Mouse (Mus musculus) brown adipose tissue, adult 24 weeks (tissue): ENCODE measurements around the gene Clip2. TPM values are rescaled to one million over a fixed set of nuclear protein-coding genes. Genes with fewer than 3 reads are reported as not detected.

Experiments
- H3K27ac ChIP-seq: fragments of 200-500 bp; replicated peaks from 2 replicates; pipeline ENCODE4 v1.5.1; 2012; ENCODE audit warnings: low read depth, mild to moderate bottlenecking, low read length
- H3K4me1 ChIP-seq: fragments of 200-500 bp; 2 replicates; pipeline ENCODE4 v1.6.1; 2012; ENCODE audit warnings: low read length, mixed read lengths; ENCODE audit not compliant: control insufficient read depth, insufficient read depth, insufficient read length
- H3K4me3 ChIP-seq: fragments of 200-500 bp; 2 replicates; pipeline ENCODE4 v1.5.1; 2012; ENCODE audit warnings: low read depth, mild to moderate bottlenecking, low read length, moderate library complexity; ENCODE audit not compliant: insufficient read depth
- polyA plus RNA-seq: library from polyadenylated mRNA; stranded (reverse); fragments of >200 nt; gene quantifications from 2 replicates; pipeline ENCODE4 v1.2.4, GENCODE M21; 2012; ENCODE audit not compliant: missing spikeins, insufficient read depth, insufficient read length

Clip2 gene
- polyA plus RNA-seq, 1 experiment: 6.9 TPM

GRCm38 (mm10) chr5:134522524-134522923 is 29.7 kb downstream of the Clip2 start:
- Histone ChIP-seq H3K4me1 (no peaks in the 10 kb centered on the region; the same call in 1 of the 2 replicates), H3K27ac (no peak overlapping the region), H3K4me3 (no peak overlapping the region)

DNA sequence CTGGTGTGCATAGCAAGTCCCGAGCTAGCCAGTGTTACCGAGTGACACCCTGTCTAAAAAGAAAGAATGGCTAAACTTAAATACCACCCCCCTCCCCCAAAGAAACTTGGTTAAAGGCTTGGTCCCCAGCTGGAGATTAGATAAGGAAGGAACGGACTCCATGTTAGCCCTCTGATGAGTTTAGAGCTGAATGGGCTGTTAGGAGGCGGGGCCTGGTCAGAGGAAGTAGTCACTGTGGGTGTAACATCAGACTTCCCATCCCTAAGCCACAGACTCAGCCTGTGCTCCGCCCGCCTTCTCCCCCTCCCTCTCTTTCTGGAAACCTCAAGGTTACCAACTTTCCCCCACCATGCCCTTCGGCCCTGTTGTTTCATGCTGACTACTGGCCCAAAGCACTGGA is 30.4 kb downstream of the Clip2 start:
- Histone ChIP-seq H3K4me3 (no peak overlapping the region), H3K4me1 (no peaks in the 10 kb centered on the region; the same call in 1 of the 2 replicates), H3K27ac (no peak overlapping the region)

- Histone ChIP-seq H3K4me1 (no peaks in the 10 kb centered on the region; the same call in 1 of the 2 replicates), H3K4me3 (no peak overlapping the region), H3K27ac (no peak overlapping the region)
Measured at GRCm38 (mm10) chr5:134521131-134521530, 31.1 kb downstream of the Clip2 start.

DNA sequence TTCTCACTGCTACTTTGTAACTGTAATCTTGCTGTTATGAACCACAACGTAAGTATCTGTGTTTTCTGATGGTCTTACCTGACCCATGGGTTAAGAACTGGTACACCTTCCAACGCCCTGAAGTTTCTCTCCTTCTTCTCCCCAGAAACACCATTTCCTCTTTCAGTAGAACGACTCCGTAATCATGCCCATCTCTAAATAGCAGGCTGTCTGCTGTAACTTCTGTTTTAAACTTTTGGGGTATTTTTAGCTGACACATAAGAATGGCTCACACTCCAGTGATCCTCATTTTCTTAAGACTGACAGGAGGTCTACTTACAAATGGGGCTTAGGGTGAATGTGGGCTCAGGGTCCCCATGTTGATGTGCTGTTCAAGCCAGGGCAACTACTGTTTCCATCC is 32.1 kb downstream of the Clip2 start:
- Histone ChIP-seq H3K4me3 (no peak overlapping the region), H3K27ac (no peak overlapping the region), H3K4me1 (no peaks in the 10 kb centered on the region)

DNA sequence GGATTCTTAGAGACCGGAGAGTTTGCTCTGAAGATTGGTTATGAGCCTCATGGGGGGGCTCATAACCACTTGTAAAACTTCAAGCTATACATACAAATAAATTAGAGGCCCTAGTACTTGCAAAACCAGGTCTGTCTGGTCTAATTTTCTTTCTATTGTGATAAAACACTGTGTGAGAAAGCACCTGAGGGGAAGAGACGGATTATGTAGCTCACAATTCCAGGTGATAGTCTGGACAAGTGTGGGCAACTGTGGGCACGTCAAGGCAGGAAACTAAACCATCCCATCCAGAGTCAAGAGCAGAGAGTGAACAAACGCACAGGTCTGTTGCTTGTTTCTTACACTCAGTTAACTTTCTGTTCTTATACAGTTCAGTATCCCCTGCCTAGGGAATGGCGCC is 32.8 kb downstream of the Clip2 start:
- H3K4me1 ChIP-seq: no peaks in the 10 kb centered on the region
- no peak overlapping the region for H3K27ac ChIP-seq
- no peak overlapping the region for H3K4me3 ChIP-seq

GRCm38 (mm10) chr5:134512086-134512485 is 40.1 kb downstream of the Clip2 start:
- Histone ChIP-seq H3K27ac (no peak overlapping the region), H3K4me3 (no peak overlapping the region)

DNA sequence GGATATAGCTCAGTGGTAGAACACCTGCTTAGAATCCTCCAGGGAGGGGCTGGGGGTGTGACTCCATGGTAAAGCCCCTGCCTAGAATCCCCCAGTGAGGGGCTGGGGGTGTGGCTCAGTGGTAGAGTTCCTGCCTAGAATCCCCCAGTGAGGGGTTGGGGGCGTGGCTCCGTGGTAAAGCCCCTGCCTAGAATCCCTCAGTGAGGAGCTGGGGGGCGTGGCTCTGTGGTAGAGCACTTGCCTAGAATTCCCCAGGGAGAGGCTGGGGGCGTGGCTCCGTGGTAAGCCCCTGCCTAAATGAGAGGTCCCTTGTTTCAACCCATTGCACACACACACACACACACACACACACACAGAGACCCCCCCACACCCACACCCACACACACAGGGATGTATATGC is 42.0 kb downstream of the Clip2 start:
- Histone ChIP-seq H3K4me1 (no peaks in the 10 kb centered on the region), H3K4me3 (no peak overlapping the region), H3K27ac (no peak overlapping the region)

More at GRCm38 (mm10) chr5:134512086-134512485, 40.1 kb downstream of the Clip2 start:
- H3K4me1 ChIP-seq: no peaks in the 10 kb centered on the region

- H3K4me3 ChIP-seq: no peak overlapping the region
- no peak overlapping the region for H3K27ac ChIP-seq
- no peaks in the 10 kb centered on the region for H3K4me1 ChIP-seq
Measured at GRCm38 (mm10) chr5:134508965-134509364, 43.3 kb downstream of the Clip2 start.

- no peak overlapping the region for H3K27ac ChIP-seq
- H3K4me3 ChIP-seq: no peak overlapping the region
Measured at GRCm38 (mm10) chr5:134507859-134508399, 44.3 kb downstream of the Clip2 start.

DNA sequence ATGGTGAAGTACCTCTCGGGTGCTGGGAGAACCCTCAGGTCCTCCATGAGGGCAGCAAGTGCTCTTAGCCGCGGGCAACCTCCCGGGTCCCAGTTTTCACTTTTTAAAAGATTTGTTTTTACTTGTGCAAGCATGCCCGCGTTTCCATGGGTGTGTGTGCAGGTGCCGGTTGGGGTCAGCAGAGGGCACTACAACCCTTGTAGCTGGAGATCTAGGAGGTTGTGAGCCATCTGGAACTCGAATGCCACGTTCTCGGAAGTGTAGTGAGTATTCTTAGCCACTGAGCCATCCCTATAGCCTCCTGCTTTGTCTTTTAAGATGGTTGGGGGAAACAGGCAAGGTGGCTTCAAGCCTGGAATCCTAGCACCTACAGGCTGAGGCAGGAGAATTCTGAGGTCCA is 44.9 kb downstream of the Clip2 start:
- H3K4me1 ChIP-seq: no peaks in the 10 kb centered on the region
- H3K4me3 ChIP-seq: no peak overlapping the region
- H3K27ac ChIP-seq: no peak overlapping the region; the same call in 1 of the 2 replicates

More at GRCm38 (mm10) chr5:134507859-134508399, 44.3 kb downstream of the Clip2 start:
- H3K4me1 ChIP-seq: no peaks in the 10 kb centered on the region

DNA sequence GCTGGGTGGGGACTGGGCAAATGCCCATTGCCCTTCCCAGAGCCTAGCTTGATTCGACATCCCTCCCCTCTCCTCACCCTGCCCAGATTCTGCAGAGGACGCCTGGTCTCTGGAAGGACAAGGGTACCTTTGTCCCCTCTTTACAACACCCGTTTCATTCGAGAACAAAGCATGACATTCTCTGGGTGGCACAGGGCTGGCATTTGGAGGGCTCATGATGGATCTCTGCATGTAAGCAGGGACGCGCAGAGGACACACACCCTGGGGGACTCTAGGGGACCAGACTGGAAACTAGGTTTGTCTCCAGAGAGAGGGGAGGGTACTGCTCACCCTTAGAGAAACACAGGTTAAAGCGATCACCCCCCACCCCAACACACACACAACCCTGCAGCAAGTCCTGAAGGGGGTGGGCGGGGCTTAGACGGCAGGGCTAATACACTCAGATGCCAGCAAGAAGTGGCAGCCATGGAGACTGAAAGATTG is 46.4 kb downstream of the Clip2 start:
- no peaks in the 10 kb centered on the region for H3K4me1 ChIP-seq
- H3K27ac ChIP-seq: no peak overlapping the region
- H3K4me3 ChIP-seq: no peak overlapping the region

- no peak overlapping the region for H3K27ac ChIP-seq
- no peaks in the 10 kb centered on the region for H3K4me1 ChIP-seq
Measured at GRCm38 (mm10) chr5:134502591-134502990, 49.6 kb downstream of the Clip2 start.

DNA sequence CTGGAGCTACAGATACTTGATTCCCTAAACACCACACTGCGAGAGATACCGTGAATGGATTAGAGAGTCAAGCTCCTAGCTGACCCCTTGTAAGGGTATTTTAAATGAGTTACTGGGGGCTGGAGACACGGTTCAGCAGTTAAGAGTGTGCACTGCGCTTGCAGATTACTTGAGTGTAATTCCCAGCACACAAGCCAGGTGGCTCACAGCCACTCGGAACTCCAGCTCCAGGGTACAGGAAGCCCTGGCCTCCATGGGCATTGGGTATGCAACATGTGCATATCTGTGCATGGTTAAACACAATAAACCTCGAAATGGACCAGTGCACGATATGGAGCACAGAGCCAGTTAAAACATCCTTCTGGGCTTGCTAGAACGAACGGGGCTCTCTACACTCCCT is 50.8 kb downstream of the Clip2 start:
- Histone ChIP-seq H3K4me1 (no peaks in the 10 kb centered on the region), H3K4me3 (no peak overlapping the region)

More at GRCm38 (mm10) chr5:134502591-134502990, 49.6 kb downstream of the Clip2 start:
- H3K4me3 ChIP-seq: no peak overlapping the region

DNA sequence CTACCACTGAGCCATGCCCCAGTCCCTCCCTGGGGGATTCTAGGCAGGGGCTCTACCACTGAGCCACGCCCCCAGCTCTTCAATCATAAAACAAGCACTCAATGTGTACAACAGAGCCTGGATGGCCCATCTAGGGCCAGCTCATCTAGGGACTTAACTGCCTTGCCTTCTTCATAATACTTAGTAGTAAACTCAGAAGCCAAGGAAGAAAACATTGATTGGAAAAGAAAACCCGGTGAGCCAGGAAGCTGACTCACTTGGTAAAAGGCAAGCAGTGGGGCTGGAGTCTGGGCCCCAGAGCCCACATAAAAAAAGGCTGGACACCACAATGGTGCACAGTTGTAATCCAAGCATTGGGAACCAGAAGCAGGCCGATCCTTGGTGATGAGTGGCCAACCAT is 51.6 kb downstream of the Clip2 start:
- H3K4me1 ChIP-seq: no peaks in the 10 kb centered on the region
- H3K27ac ChIP-seq: no peak overlapping the region
- no peak overlapping the region for H3K4me3 ChIP-seq

More for the DNA sequence above, 50.8 kb downstream of the Clip2 start:
- no peak overlapping the region for H3K27ac ChIP-seq

DNA sequence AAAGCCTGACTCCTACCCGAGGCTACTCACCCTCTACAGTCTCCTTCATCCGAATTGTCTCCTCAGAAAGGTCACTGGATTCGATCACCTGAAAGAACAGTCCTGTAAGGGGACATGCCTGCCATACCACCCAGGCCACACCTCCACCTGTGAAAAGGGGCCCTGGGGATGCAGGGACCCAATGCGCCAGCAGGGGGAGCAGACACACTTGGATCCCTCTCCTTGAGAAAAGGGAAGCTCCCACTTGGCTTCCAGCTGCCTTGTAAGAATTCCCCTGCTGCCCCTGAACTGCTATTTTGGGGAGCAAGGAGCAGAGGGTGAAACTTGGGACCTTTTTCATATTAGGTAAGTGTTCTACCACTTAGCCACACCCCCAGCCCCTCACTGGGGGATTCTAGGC is 52.2 kb downstream of the Clip2 start:
- Histone ChIP-seq H3K4me3 (no peak overlapping the region), H3K27ac (no peak overlapping the region), H3K4me1 (no peaks in the 10 kb centered on the region)

- no peak overlapping the region for H3K27ac ChIP-seq
- no peak overlapping the region for H3K4me3 ChIP-seq
- H3K4me1 ChIP-seq: no peaks in the 10 kb centered on the region
Measured at GRCm38 (mm10) chr5:134497026-134497425, 55.2 kb downstream of the Clip2 start.
